Mouse (Mus musculus) limb, embryonic 14.5 days (tissue): ENCODE data around the gene Bclaf1. TPM values are rescaled to one million over a fixed set of nuclear protein-coding genes. Genes with fewer than 3 reads are reported as not detected.

ENCODE experiments used
- ATAC-seq: fragments of 200-750 bp; cut with Nextera tagmentation; 2 replicates; pipeline ENCODE4 v1.8.0; 2017; ENCODE audit warnings: low read depth, moderate number of reproducible peaks, moderate TSS enrichment; ENCODE audit not compliant: low FRiP score
- DNase-seq: peaks from one replicate; pipeline ENCODE4 v3.0.0-alpha.2; 2015; ENCODE audit warnings: low spot score
- H3K27ac ChIP-seq: fragments of 300-500 bp; sonication (generic); replicated peaks from 2 replicates; pipeline ENCODE4 v1.5.1; 2014; ENCODE audit warnings: low read depth, mild to moderate bottlenecking, low read length, moderate library complexity, mixed read lengths
- H3K27me3 ChIP-seq: fragments of 300-500 bp; sonication (generic); 2 replicates; pipeline ENCODE4 v1.6.1; 2014; ENCODE audit warnings: low read length, mixed read lengths; ENCODE audit not compliant: control insufficient read depth, insufficient read depth
- H3K36me3 ChIP-seq: fragments of 300-500 bp; sonication (generic); 2 replicates; pipeline ENCODE4 v1.6.1; 2014; ENCODE audit warnings: mild to moderate bottlenecking, low read length, moderate library complexity, mixed read lengths; ENCODE audit not compliant: control insufficient read depth, insufficient read depth
- H3K4me1 ChIP-seq: fragments of 300-500 bp; sonication (generic); 2 replicates; pipeline ENCODE4 v1.6.1; 2014; ENCODE audit warnings: antibody characterized with exemption, low read length, mixed read lengths; ENCODE audit not compliant: control insufficient read depth, insufficient read depth
- H3K4me2 ChIP-seq: fragments of 300-500 bp; sonication (generic); replicated peaks from 2 replicates; pipeline ENCODE4 v1.6.1; 2014; ENCODE audit warnings: low read depth, mild to moderate bottlenecking, low read length, moderate library complexity; ENCODE audit not compliant: severe bottlenecking
- H3K4me3 ChIP-seq: fragments of 300-500 bp; sonication (generic); replicated peaks from 2 replicates; pipeline ENCODE4 v1.5.1; 2014; ENCODE audit warnings: low read length
- H3K9ac ChIP-seq: fragments of 300-500 bp; sonication (generic); 2 replicates; pipeline ENCODE4 v1.6.1; 2014; ENCODE audit warnings: mild to moderate bottlenecking, low read depth, low read length, moderate library complexity; ENCODE audit not compliant: severe bottlenecking
- H3K9me3 ChIP-seq: fragments of 300-500 bp; sonication (generic); 2 replicates; pipeline ENCODE4 v1.6.1; 2016; ENCODE audit warnings: low read length; ENCODE audit not compliant: control insufficient read depth
- POLR2A ChIP-seq: fragments of 200-500 bp; IDR thresholded peaks from 2 replicates; pipeline ENCODE4 v1.8.0; 2012; ENCODE audit warnings: inconsistent platforms, mild to moderate bottlenecking, moderate library complexity, borderline replicate concordance; ENCODE audit not compliant: insufficient read depth, insufficient read length; ENCODE audit errors: extremely low read depth
- WGBS: fragments of 180-500 bp; shearing (Covaris S2); extraction: QIAGEN DNeasy Blood & Tissue Kit; methylation state at CpG from one replicate; pipeline ENCODE4 v1.1.7; 2014; 5-methylcytosine and 5-hydroxymethylcytosine counted together
- polyA plus RNA-seq, 2 experiments: library from polyadenylated mRNA; depleted of rRNA in 1 of 2; stranded (reverse) in 1 of 2; unstranded in 1 of 2; fragments of >200 nt; fragmentation: Nextera tagmentation in 1 of 2; extraction: Ambion mirVana in 1 of 2; gene quantifications; 2 replicates each; pipeline versions ENCODE4 v1.2.1 to v1.2.3; 2012 to 2014

The Bclaf1 gene
- polyA plus RNA-seq (2012; rRNA removed): 66.3 and 88.4 TPM in 2 replicates
- 129 and 132 TPM in 2 replicates for polyA plus RNA-seq (2014; fragmentation: Nextera tagmentation; extraction: Ambion mirVana)

GRCm38 (mm10) chr10:20311918-20312735 lies at the start of gene Bclaf1:
Gene Bclaf1 (plus strand): TSS chr10:20312469.
- Histone ChIP-seq H3K9ac (peak within 1 kb of the TSS; percentile 96), H3K4me1 (peaks cover 16% of the 10 kb centered on the region), H3K27me3 (no peaks in the 10 kb centered on the region), H3K4me3 (peak within 1 kb of the TSS; percentile 85), H3K27ac (peak within 1 kb of the TSS; percentile 99), H3K9me3 (no peaks in the 10 kb centered on the region), H3K4me2 (peak within 1 kb of the TSS; percentile 82), H3K36me3 (0 out of 2 replicates have a peak, but pooled peaks cover 2% of the 10 kb centered on the region)
- DNase-seq: peak; percentile 100
- WGBS: 1% methylated on average over 67 of the region's 84 CpGs
- peak; percentile 98 for ATAC-seq
- TF ChIP-seq POLR2A: peak; percentile 71; the same call in 1 of the 2 replicates

GRCm38 (mm10) chr10:20262896-20263295 lies 49.4 kb upstream of the Bclaf1 start:
- H3K4me3 ChIP-seq: no peak overlapping the region
- no peak overlapping the region for H3K27ac ChIP-seq
- H3K4me2 ChIP-seq: no peak overlapping the region
- H3K4me1 ChIP-seq: no peaks in the 10 kb centered on the region
- H3K9me3 ChIP-seq: no peaks in the 10 kb centered on the region
- no peak for DNase-seq
- no peaks in the 10 kb centered on the region for H3K27me3 ChIP-seq
- ATAC-seq: no peak
- H3K36me3 ChIP-seq: no peaks in the 10 kb centered on the region
- no peak for TF ChIP-seq POLR2A
- 84% methylated on average over 6 of the region's 6 CpGs for WGBS
- H3K9ac ChIP-seq: no peak overlapping the region

- WGBS: 91% methylated on average over 7 of the region's 7 CpGs
- Histone ChIP-seq H3K9me3 (no peaks in the 10 kb centered on the region), H3K4me2 (no peak overlapping the region), H3K27ac (no peak overlapping the region), H3K4me3 (no peak overlapping the region), H3K27me3 (no peaks in the 10 kb centered on the region), H3K36me3 (no peaks in the 10 kb centered on the region), H3K4me1 (no peaks in the 10 kb centered on the region), H3K9ac (no peak overlapping the region)
- no peak for ATAC-seq
- TF ChIP-seq POLR2A: no peak
- no peak for DNase-seq
Measured at GRCm38 (mm10) chr10:20264479-20264878, 47.8 kb upstream of the Bclaf1 start.

GRCm38 (mm10) chr10:20267032-20267431 lies 45.2 kb upstream of the Bclaf1 start:
- no peaks in the 10 kb centered on the region for H3K4me1 ChIP-seq
- no peak overlapping the region for H3K4me2 ChIP-seq
- no peaks in the 10 kb centered on the region for H3K36me3 ChIP-seq
- ATAC-seq: no peak
- no peaks in the 10 kb centered on the region for H3K27me3 ChIP-seq
- WGBS: 64% methylated on average over 10 of the region's 10 CpGs
- no peak overlapping the region for H3K4me3 ChIP-seq
- no peak for TF ChIP-seq POLR2A
- no peaks in the 10 kb centered on the region for H3K9me3 ChIP-seq
- no peak overlapping the region for H3K9ac ChIP-seq
- H3K27ac ChIP-seq: no peak overlapping the region
- DNase-seq: no peak

GRCm38 (mm10) chr10:20268945-20269344 lies 43.3 kb upstream of the Bclaf1 start:
- no peak for TF ChIP-seq POLR2A
- no peaks in the 10 kb centered on the region for H3K9me3 ChIP-seq
- no peaks in the 10 kb centered on the region for H3K27me3 ChIP-seq
- no peaks in the 10 kb centered on the region for H3K36me3 ChIP-seq
- no peak overlapping the region for H3K27ac ChIP-seq
- no peak overlapping the region for H3K4me2 ChIP-seq
- WGBS: 24% methylated on average over 7 of the region's 7 CpGs
- no peaks in the 10 kb centered on the region for H3K4me1 ChIP-seq
- H3K9ac ChIP-seq: no peak overlapping the region
- no peak overlapping the region for H3K4me3 ChIP-seq
- DNase-seq: no peak
- no peak for ATAC-seq
